Mouse (Mus musculus) MEL (cell line): ENCODE data around the gene Cdpf1. TPM values are rescaled to one million over a fixed set of nuclear protein-coding genes. Genes with fewer than 3 reads are reported as not detected.

Source experiments
- DNase-seq: peaks from one replicate; pipeline ENCODE4 v3.0.0; 2011; ENCODE audit warnings: low read depth, low spot score
- H3K27ac ChIP-seq: 2 replicates; pipeline ENCODE4 v1.5.1; 2012; ENCODE audit warnings: low read depth, mild to moderate bottlenecking, control low read depth, low read length, moderate library complexity; ENCODE audit not compliant: control insufficient read depth
- H3K27me3 ChIP-seq, 2 experiments: fragments of 150-350 bp in 1 of 2; sonication (generic) in 1 of 2; 2 replicates each; pipeline ENCODE4 v1.6.1; 2012; ENCODE audit warnings: low read length in 2 of 2, mild to moderate bottlenecking in 2 of 2, improper control_type of control experiment in 1 of 2, moderate library complexity in 1 of 2; ENCODE audit not compliant: insufficient read depth in 2 of 2, control insufficient read depth in 1 of 2
- H3K36me3 ChIP-seq, 2 experiments: 2 replicates each; pipeline ENCODE4 v1.6.1; 2012 to 2014; ENCODE audit warnings: low read length in 2 of 2, improper control_type of control experiment in 1 of 2, inconsistent platforms in 1 of 2, mild to moderate bottlenecking in 1 of 2; ENCODE audit not compliant: insufficient read depth in 2 of 2, control insufficient read depth in 1 of 2
- H3K4me1 ChIP-seq, 2 experiments: fragments of 150-350 bp in 1 of 2; sonication (generic) in 1 of 2; 2 replicates each; pipeline ENCODE4 v1.6.1; 2012; ENCODE audit warnings: low read length in 2 of 2, improper control_type of control experiment in 1 of 2, mild to moderate bottlenecking in 1 of 2; ENCODE audit not compliant: insufficient read depth in 2 of 2, control insufficient read depth in 1 of 2
- H3K4me3 ChIP-seq, 2 experiments: fragments of 150-350 bp in 1 of 2; sonication (generic) in 1 of 2; 2 replicates each; pipeline ENCODE4 v1.5.1; 2012; ENCODE audit warnings: low read depth in 2 of 2, low read length in 2 of 2, mild to moderate bottlenecking in 2 of 2, moderate library complexity in 2 of 2, control low read depth in 1 of 2, improper control_type of control experiment in 1 of 2; ENCODE audit not compliant: control insufficient read depth in 1 of 2, insufficient read depth in 1 of 2
- H3K79me2 ChIP-seq: 2 replicates; pipeline ENCODE4 v1.6.1; 2012; ENCODE audit warnings: mild to moderate bottlenecking, low read length, moderate library complexity; ENCODE audit not compliant: control insufficient read depth, poor library complexity, insufficient read depth
- H3K9ac ChIP-seq: 2 replicates; pipeline ENCODE4 v1.6.1; 2012; ENCODE audit warnings: low read depth, mild to moderate bottlenecking, control low read depth, low read length, moderate library complexity; ENCODE audit not compliant: control insufficient read depth, poor library complexity, severe bottlenecking
- H3K9me3 ChIP-seq: fragments of 150-350 bp; sonication (generic); replicated peaks from 2 replicates; pipeline ENCODE4 v1.6.1; 2012; ENCODE audit warnings: mild to moderate bottlenecking, low read length, improper control_type of control experiment, moderate library complexity; ENCODE audit not compliant: insufficient read depth
- BHLHE40 ChIP-seq: IDR thresholded peaks from 2 replicates; pipeline ENCODE4 v1.6.1; 2012; ENCODE audit warnings: low read depth, mild to moderate bottlenecking, inconsistent platforms, low read length, improper control_type of control experiment, borderline replicate concordance
- CHD1 ChIP-seq: IDR thresholded peaks from 2 replicates; pipeline ENCODE4 v1.6.1; 2012; ENCODE audit warnings: low read depth, mild to moderate bottlenecking, inconsistent platforms, low read length, improper control_type of control experiment
- CHD2 ChIP-seq: IDR thresholded peaks from 2 replicates; pipeline ENCODE4 v1.6.1; 2011; ENCODE audit warnings: low read length, improper control_type of control experiment
- CTCF ChIP-seq, 3 experiments: IDR thresholded peaks in 2 of 3; conservative IDR thresholded peaks in 1 of 3; 2 replicates each; pipeline ENCODE4 v1.5.1; 2011 to 2012; ENCODE audit warnings: low read length in 3 of 3, low read depth in 2 of 3, mild to moderate bottlenecking in 2 of 3, improper control_type of control experiment in 1 of 3, inconsistent platforms in 1 of 3, mixed read lengths in 1 of 3, moderate library complexity in 1 of 3; ENCODE audit not compliant: control insufficient read depth in 1 of 3, insufficient read depth in 1 of 3, poor library complexity in 1 of 3, severe bottlenecking in 1 of 3
- E2F4 ChIP-seq: IDR thresholded peaks from 2 replicates; pipeline ENCODE4 v1.6.1; 2011; ENCODE audit warnings: low read depth, low read length, improper control_type of control experiment, borderline replicate concordance
- ELF1 ChIP-seq: IDR thresholded peaks from 2 replicates; pipeline ENCODE4 v1.6.1; 2014; ENCODE audit warnings: low read depth, mild to moderate bottlenecking, inconsistent platforms, low read length, improper control_type of control experiment, moderate library complexity
- EP300 ChIP-seq, 2 experiments: IDR thresholded peaks; 2 replicates each; pipeline ENCODE4 v1.6.1; 2011; ENCODE audit warnings: improper control_type of control experiment in 2 of 2, low read length in 2 of 2, low read depth in 1 of 2, mild to moderate bottlenecking in 1 of 2
- ETS1 ChIP-seq: IDR thresholded peaks from 2 replicates; pipeline ENCODE4 v1.6.1; 2012; ENCODE audit warnings: low read depth, mild to moderate bottlenecking, inconsistent platforms, low read length, improper control_type of control experiment, moderate library complexity
- GABPA ChIP-seq: IDR thresholded peaks from 2 replicates; pipeline ENCODE4 v1.6.1; 2012; ENCODE audit warnings: low read depth, mild to moderate bottlenecking, inconsistent platforms, low read length, improper control_type of control experiment, moderate library complexity
- GATA1 ChIP-seq: IDR thresholded peaks from 2 replicates; pipeline ENCODE4 v1.6.1; 2011; ENCODE audit warnings: low read depth, low read length, improper control_type of control experiment
- HCFC1 ChIP-seq: IDR thresholded peaks from 2 replicates; pipeline ENCODE4 v1.6.1; 2012; ENCODE audit warnings: low read depth, mild to moderate bottlenecking, inconsistent platforms, low read length, improper control_type of control experiment, moderate library complexity
- JUND ChIP-seq: IDR thresholded peaks from 2 replicates; pipeline ENCODE4 v1.6.1; 2011; ENCODE audit warnings: low read depth, mild to moderate bottlenecking, improper control_type of control experiment, low read length
- KAT2A ChIP-seq: conservative IDR thresholded peaks from 2 replicates; pipeline ENCODE4 v1.6.1; 2012; ENCODE audit warnings: low read depth, low read length, improper control_type of control experiment, inconsistent platforms
- MAFK ChIP-seq: IDR thresholded peaks from 2 replicates; pipeline ENCODE4 v1.6.1; 2011; ENCODE audit warnings: low read depth, mild to moderate bottlenecking, low read length, improper control_type of control experiment, borderline replicate concordance
- MAX ChIP-seq: IDR thresholded peaks from 2 replicates; pipeline ENCODE4 v1.6.1; 2011; ENCODE audit warnings: low read length, improper control_type of control experiment
- MAZ ChIP-seq: IDR thresholded peaks from 2 replicates; pipeline ENCODE4 v1.6.1; 2012; ENCODE audit warnings: low read depth, mild to moderate bottlenecking, inconsistent platforms, low read length, improper control_type of control experiment
- MEF2A ChIP-seq: IDR thresholded peaks from 2 replicates; pipeline ENCODE4 v1.6.1; 2014; ENCODE audit warnings: low read depth, mild to moderate bottlenecking, inconsistent platforms, low read length, improper control_type of control experiment; ENCODE audit not compliant: poor library complexity, insufficient replicate concordance, severe bottlenecking; ENCODE audit errors: extremely low read depth
- MXI1 ChIP-seq: IDR thresholded peaks from 2 replicates; pipeline ENCODE4 v1.6.1; 2011; ENCODE audit warnings: mild to moderate bottlenecking, low read depth, low read length, improper control_type of control experiment
- MYC ChIP-seq: IDR thresholded peaks from 2 replicates; pipeline ENCODE4 v1.6.1; 2011; ENCODE audit warnings: low read depth, mild to moderate bottlenecking, low read length, improper control_type of control experiment, moderate library complexity
- NELFE ChIP-seq: IDR thresholded peaks from 2 replicates; pipeline ENCODE4 v1.6.1; 2011; ENCODE audit warnings: low read depth, low read length, improper control_type of control experiment
- NRF1 ChIP-seq: IDR thresholded peaks from 2 replicates; pipeline ENCODE4 v1.6.1; 2014; ENCODE audit warnings: low read depth, mild to moderate bottlenecking, inconsistent platforms, low read length, improper control_type of control experiment, moderate library complexity; ENCODE audit not compliant: poor library complexity, insufficient read depth, severe bottlenecking
- RAD21 ChIP-seq: IDR thresholded peaks from 2 replicates; pipeline ENCODE4 v1.6.1; 2011; ENCODE audit warnings: mild to moderate bottlenecking, low read depth, low read length, improper control_type of control experiment
- RCOR1 ChIP-seq: IDR thresholded peaks from 2 replicates; pipeline ENCODE4 v1.6.1; 2012; ENCODE audit warnings: low read depth, mild to moderate bottlenecking, inconsistent platforms, low read length, improper control_type of control experiment
- SIN3A ChIP-seq: IDR thresholded peaks from 2 replicates; pipeline ENCODE4 v1.6.1; 2012; ENCODE audit warnings: low read length, improper control_type of control experiment, inconsistent platforms
- SMC3 ChIP-seq: IDR thresholded peaks from 2 replicates; pipeline ENCODE4 v1.6.1; 2011; ENCODE audit warnings: low read depth, low read length, improper control_type of control experiment
- TAL1 ChIP-seq: IDR thresholded peaks from 2 replicates; pipeline ENCODE4 v1.6.1; 2012; ENCODE audit warnings: mild to moderate bottlenecking, inconsistent platforms, low read length, moderate library complexity, mixed read lengths
- TBP ChIP-seq: IDR thresholded peaks from 2 replicates; pipeline ENCODE4 v1.8.0; 2011; ENCODE audit warnings: low read depth, low read length, improper control_type of control experiment
- TCF12 ChIP-seq: IDR thresholded peaks from 2 replicates; pipeline ENCODE4 v1.6.1; 2014; ENCODE audit warnings: low read depth, mild to moderate bottlenecking, inconsistent platforms, low read length, improper control_type of control experiment, moderate library complexity
- UBTF ChIP-seq: IDR thresholded peaks from 2 replicates; pipeline ENCODE4 v1.6.1; 2012; ENCODE audit warnings: low read depth, mild to moderate bottlenecking, inconsistent platforms, low read length, improper control_type of control experiment, moderate library complexity, borderline replicate concordance; ENCODE audit not compliant: insufficient read depth
- USF1 ChIP-seq: IDR thresholded peaks from 2 replicates; pipeline ENCODE4 v1.6.1; 2014; ENCODE audit warnings: low read depth, mild to moderate bottlenecking, inconsistent platforms, low read length, improper control_type of control experiment, moderate library complexity
- USF2 ChIP-seq, 2 experiments: IDR thresholded peaks; 2 replicates each; pipeline ENCODE4 v1.6.1; 2011 to 2012; ENCODE audit warnings: improper control_type of control experiment in 2 of 2, low read length in 2 of 2, borderline replicate concordance in 1 of 2, inconsistent platforms in 1 of 2, low read depth in 1 of 2, mild to moderate bottlenecking in 1 of 2; ENCODE audit not compliant: insufficient read depth in 1 of 2
- ZC3H11A ChIP-seq: IDR thresholded peaks from 2 replicates; pipeline ENCODE4 v1.6.1; 2012; ENCODE audit warnings: low read depth, mild to moderate bottlenecking, inconsistent platforms, low read length, improper control_type of control experiment
- ZKSCAN1 ChIP-seq: IDR thresholded peaks from 2 replicates; pipeline ENCODE4 v1.6.1; 2012; ENCODE audit warnings: low read depth, mild to moderate bottlenecking, inconsistent platforms, low read length, improper control_type of control experiment, moderate library complexity
- ZMIZ1 ChIP-seq: IDR thresholded peaks from 2 replicates; pipeline ENCODE4 v1.6.1; 2012; ENCODE audit warnings: low read depth, mild to moderate bottlenecking, inconsistent platforms, low read length, improper control_type of control experiment, moderate library complexity
- ZNF384 ChIP-seq: IDR thresholded peaks from 2 replicates; pipeline ENCODE4 v1.6.1; 2012; ENCODE audit warnings: low read depth, mild to moderate bottlenecking, inconsistent platforms, low read length, improper control_type of control experiment
- polyA plus RNA-seq, 2 experiments: library from polyadenylated mRNA; stranded (reverse) in 1 of 2; unstranded in 1 of 2; fragments of >175 nt in 1 of 2; fragments of >200 nt in 1 of 2; gene quantifications; 2 replicates each; pipeline versions ENCODE4 v1.2.1 to v1.2.4; 2012; ENCODE audit warnings: low replicate concordance in 2 of 2, low read depth in 1 of 2; ENCODE audit not compliant: insufficient read length in 2 of 2, insufficient read depth in 1 of 2, missing spikeins in 1 of 2
- total RNA-seq: library from RNA; depleted of rRNA; stranded (reverse); fragments of 300-350 nt; gene quantifications from 2 replicates; pipeline ENCODE4 v1.2.3, GENCODE M21; 2012; rRNA removed

Gene Cdpf1
- total RNA-seq = 30.5 and 34.4 TPM in 2 replicates
- polyA plus RNA-seq = 10 to 100 TPM in 1 of 2 experiments, not detected in 1; 44.0 TPM

- H3K9ac ChIP-seq = peak within 1 kb of the TSS; percentile 84
- peak within 1 kb of the TSS; percentile 75 to 77 for H3K4me3 ChIP-seq
- peak within 1 kb of the TSS; percentile 92 for H3K27ac ChIP-seq
- peaks cover 0 to 15% of the 10 kb centered on the region in 2 experiments; a peak in 2 of 4 replicates for H3K36me3 ChIP-seq
- peak; percentile 96 for DNase-seq
- no peaks in the 10 kb centered on the region for H3K9me3 ChIP-seq
- peaks cover 2% of the 10 kb centered on the region; the same call in 1 of the 2 replicates for H3K79me2 ChIP-seq
- no peaks in the 10 kb centered on the region for H3K27me3 ChIP-seq
- H3K4me1 ChIP-seq = peaks cover 10 to 21% of the 10 kb centered on the region in 2 experiments
- TF ChIP-seq ZKSCAN1 (no peak), CTCF (IDR thresholded peaks at IDR 0.05 in 2 of 3, conservative IDR thresholded peaks at IDR 0.05 in 1 of 3; ENCODE audit: control insufficient read depth in 1 of 3, insufficient read depth in 1 of 3, low read depth in 2 of 3, low read length in 3 of 3, poor library complexity in 1 of 3, severe bottlenecking in 1 of 3) (no peak), ZMIZ1 (peak; percentile 92), MXI1 (peak; percentile 84), NELFE (peak; percentile 92), MAZ (no peak; the same call in 1 of the 2 replicates), GABPA (no peak), E2F4 (no peak), RAD21 (no peak), KAT2A (no peak; the same call in 1 of the 2 replicates), BHLHE40 (no peak), ETS1 (peak; percentile 48; the same call in 1 of the 2 replicates), NRF1 (peak; percentile 98), RCOR1 (no peak), ELF1 (peak; percentile 84), EP300 (IDR thresholded peaks at IDR 0.05; ENCODE audit: low read depth in 1 of 2, low read length in 2 of 2) (no peak), CHD1 (0 out of 2 replicates have a peak, but pooled peaks have one; percentile 45), MAFK (no peak), HCFC1 (peak; percentile 80), MYC (peak; percentile 81), MEF2A (no peak), TBP (peak; percentile 83), SMC3 (no peak), SIN3A (peak; percentile 79), MAX (peak; percentile 84), USF2 (IDR thresholded peaks at IDR 0.05; ENCODE audit: borderline replicate concordance in 1 of 2, insufficient read depth in 1 of 2, low read depth in 1 of 2, low read length in 2 of 2) (no peak), JUND (no peak), ZC3H11A (no peak), CHD2 (no peak), USF1 (no peak), ZNF384 (no peak), UBTF (0 out of 2 replicates have a peak, but pooled peaks have one; percentile 60), TAL1 (no peak), TCF12 (peak; percentile 74), GATA1 (no peak)
These were observed at the start of gene Cdpf1 for GRCm38 (mm10) chr15:85811535-85812277. Gene Cdpf1, minus strand, starts transcription at chr15:85811697.
